Mouse (Mus musculus) bone marrow macrophage, adult 2 months (primary cell): ENCODE data around the gene Kif19a.

ENCODE experiments used
- CTCF ChIP-seq: IDR thresholded peaks from 2 replicates; pipeline ENCODE4 v1.5.1; 2012; ENCODE audit warnings: low read depth, mild to moderate bottlenecking, low read length, moderate library complexity
- POLR2A ChIP-seq: IDR thresholded peaks from 2 replicates; pipeline ENCODE4 v1.6.1; 2012; ENCODE audit warnings: mild to moderate bottlenecking, low read depth, low read length, borderline replicate concordance

GRCm38 (mm10) chr11:114798624-114799023 lies 33.4 kb downstream of the Kif19a start, which contains the start of gene Gpr142:
- no peak for TF ChIP-seq CTCF
- no peak for TF ChIP-seq POLR2A
